Mouse (Mus musculus) ES-Bruce4 (cell line): ENCODE measurements at regions not wholly inside any gene's neighbourhood (a gene's known extent, or its start where the extent isn't known, plus 50 kb on each side); places are given as distances from the start of the nearest gene placed in this dataset.

Experiments
- H3K27ac ChIP-seq: 2 replicates; pipeline ENCODE4 v1.5.1; 2012; ENCODE audit warnings: low read length, inconsistent platforms; ENCODE audit not compliant: insufficient read depth
- H3K27me3 ChIP-seq: 2 replicates; pipeline ENCODE4 v1.6.1; 2012; ENCODE audit warnings: mild to moderate bottlenecking, low read length, inconsistent platforms; ENCODE audit not compliant: control insufficient read depth, poor library complexity, insufficient read depth, severe bottlenecking
- H3K36me3 ChIP-seq: 2 replicates; pipeline ENCODE4 v1.6.1; 2012; ENCODE audit warnings: inconsistent platforms, mild to moderate bottlenecking, low read length, moderate library complexity; ENCODE audit not compliant: control insufficient read depth, poor library complexity, insufficient read depth, severe bottlenecking
- H3K4me1 ChIP-seq: one replicate; pipeline ENCODE4 v1.8.1; 2011; ENCODE audit warnings: low read length; ENCODE audit not compliant: control insufficient read depth, insufficient read depth
- H3K4me3 ChIP-seq: 2 replicates; pipeline ENCODE4 v1.5.1; 2011; ENCODE audit warnings: low read depth, mild to moderate bottlenecking, low read length
- H3K9ac ChIP-seq: 2 replicates; pipeline ENCODE4 v1.6.1; 2012; ENCODE audit warnings: low read depth, mild to moderate bottlenecking, inconsistent platforms; ENCODE audit not compliant: poor library complexity, severe bottlenecking
- H3K9me3 ChIP-seq: replicated peaks from 2 replicates; pipeline ENCODE4 v1.6.1; 2012; ENCODE audit warnings: mild to moderate bottlenecking, low read length, inconsistent platforms; ENCODE audit not compliant: control insufficient read depth, poor library complexity, insufficient read depth, severe bottlenecking
- CTCF ChIP-seq: IDR thresholded peaks from one replicate; pipeline ENCODE4 v1.8.1; 2011; ENCODE audit warnings: low read depth, low read length
- EP300 ChIP-seq: IDR thresholded peaks from 2 replicates; pipeline ENCODE4 v1.6.1; 2011; ENCODE audit warnings: low read depth, low read length; ENCODE audit not compliant: insufficient read depth
- POLR2A ChIP-seq: IDR thresholded peaks from one replicate; pipeline ENCODE4 v1.8.1; 2011; ENCODE audit warnings: low read length; ENCODE audit not compliant: insufficient read depth

- no peak for TF ChIP-seq POLR2A
- no peak for TF ChIP-seq EP300
- TF ChIP-seq CTCF: no peak
- H3K36me3 ChIP-seq: no peaks in the 10 kb centered on the region
- H3K9me3 ChIP-seq: no peaks in the 10 kb centered on the region
- no peak overlapping the region for H3K9ac ChIP-seq
- no peak overlapping the region for H3K4me3 ChIP-seq
- no peaks in the 10 kb centered on the region for H3K4me1 ChIP-seq
- no peaks in the 10 kb centered on the region for H3K27me3 ChIP-seq
- H3K27ac ChIP-seq: no peak overlapping the region
These were observed 201.0 kb upstream of the Rspo3 start for GRCm38 (mm10) chr10:29736677-29737076.

GRCm38 (mm10) chr10:29725319-29725718, 189.7 kb upstream of the Rspo3 start:
- Histone ChIP-seq H3K4me1 (no peaks in the 10 kb centered on the region), H3K27ac (no peak overlapping the region), H3K36me3 (no peaks in the 10 kb centered on the region), H3K4me3 (no peak overlapping the region), H3K27me3 (no peaks in the 10 kb centered on the region), H3K9me3 (no peaks in the 10 kb centered on the region), H3K9ac (no peak overlapping the region)
- TF ChIP-seq POLR2A: no peak
- TF ChIP-seq CTCF: no peak
- no peak for TF ChIP-seq EP300

GRCm38 (mm10) chr10:29710967-29711366, 175.3 kb upstream of the Rspo3 start:
- no peak for TF ChIP-seq POLR2A
- no peak for TF ChIP-seq CTCF
- H3K27me3 ChIP-seq: no peaks in the 10 kb centered on the region

GRCm38 (mm10) chr10:29708653-29709052, 173.0 kb upstream of the Rspo3 start:
- no peak overlapping the region for H3K9ac ChIP-seq
- H3K27me3 ChIP-seq: no peaks in the 10 kb centered on the region
- TF ChIP-seq POLR2A (no peak), CTCF (no peak), EP300 (no peak)
- no peaks in the 10 kb centered on the region for H3K9me3 ChIP-seq
- no peak overlapping the region for H3K4me3 ChIP-seq
- no peak overlapping the region for H3K27ac ChIP-seq
- H3K4me1 ChIP-seq: no peaks in the 10 kb centered on the region
- no peaks in the 10 kb centered on the region for H3K36me3 ChIP-seq

More at GRCm38 (mm10) chr10:29710967-29711366, 175.3 kb upstream of the Rspo3 start:
- H3K4me1 ChIP-seq: no peaks in the 10 kb centered on the region
- H3K4me3 ChIP-seq: no peak overlapping the region
- H3K9me3 ChIP-seq: no peaks in the 10 kb centered on the region
- no peak overlapping the region for H3K27ac ChIP-seq
- H3K9ac ChIP-seq: no peak overlapping the region
- H3K36me3 ChIP-seq: no peaks in the 10 kb centered on the region

GRCm38 (mm10) chr10:29693009-29693935, 157.6 kb upstream of the Rspo3 start:
- H3K4me1 ChIP-seq: no peaks in the 10 kb centered on the region
- no peaks in the 10 kb centered on the region for H3K27me3 ChIP-seq
- H3K36me3 ChIP-seq: no peaks in the 10 kb centered on the region
- no peaks in the 10 kb centered on the region for H3K9me3 ChIP-seq
- H3K9ac ChIP-seq: no peak overlapping the region
- H3K4me3 ChIP-seq: no peak overlapping the region
- no peak overlapping the region for H3K27ac ChIP-seq
- TF ChIP-seq CTCF (no peak), POLR2A (no peak), EP300 (no peak)

- Histone ChIP-seq H3K9me3 (no peaks in the 10 kb centered on the region), H3K9ac (no peak overlapping the region), H3K27me3 (no peaks in the 10 kb centered on the region), H3K4me1 (no peaks in the 10 kb centered on the region), H3K36me3 (no peaks in the 10 kb centered on the region), H3K4me3 (no peak overlapping the region), H3K27ac (no peak overlapping the region)
- TF ChIP-seq POLR2A: no peak
- no peak for TF ChIP-seq EP300
These were observed 153.9 kb upstream of the Rspo3 start for GRCm38 (mm10) chr10:29689529-29689928.
